Mouse (Mus musculus): Measurements from ENCODE around the gene D330045A20Rik. TPM values are rescaled to one million over a fixed set of nuclear protein-coding genes. Genes with fewer than 3 reads are reported as not detected.

The D330045A20Rik gene
- 5.0 TPM for polyA plus RNA-seq (2014; fragmentation: Illumina TruSeq; extraction: RNeasy Lipid Tissue Mini Kit (QIAGEN cat#74804); ENCODE audit: low replicate concordance)

DNA sequence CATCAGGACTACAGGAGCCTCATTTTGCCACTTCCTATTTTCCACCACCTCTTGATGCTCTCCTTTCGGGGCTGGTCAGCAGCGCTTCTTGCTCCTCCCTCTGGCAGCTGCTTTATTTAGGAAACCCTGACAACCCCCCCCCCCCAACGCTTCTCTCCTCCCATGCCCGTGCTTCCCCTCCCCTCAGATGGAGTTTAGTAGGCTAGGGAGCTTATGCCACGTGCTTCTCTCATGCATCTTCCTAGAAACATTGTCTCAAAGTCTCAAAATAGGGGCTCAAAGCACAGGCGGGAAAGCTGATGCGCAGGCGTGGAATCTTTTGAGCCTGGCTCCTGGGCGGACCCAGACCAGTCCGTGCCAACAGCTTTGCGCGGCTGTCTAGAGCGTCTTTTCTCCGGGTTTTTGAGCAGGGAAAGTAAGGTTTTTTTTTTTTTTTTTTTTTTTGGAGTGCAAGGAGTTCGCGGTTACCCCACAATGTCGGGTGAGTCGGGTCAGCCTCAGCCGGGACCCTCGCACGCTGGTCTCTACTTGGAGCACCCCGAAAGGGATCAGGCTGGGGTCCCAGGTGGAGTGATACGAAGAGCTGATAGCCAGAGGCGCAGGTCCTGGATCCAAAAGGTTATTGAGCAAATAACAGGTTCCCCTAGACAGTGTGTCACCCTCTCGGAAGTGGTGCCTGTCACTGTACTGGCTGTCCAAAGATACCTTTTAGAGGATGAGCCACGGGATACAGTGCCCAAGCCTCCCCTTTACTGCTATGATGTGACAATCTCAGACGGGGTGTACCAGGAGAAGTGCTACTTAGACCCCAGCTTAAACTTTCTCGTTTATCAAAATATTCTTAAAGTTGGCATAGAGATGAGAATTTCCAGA is at the start of gene D330045A20Rik:
Gene D330045A20Rik (plus strand): TSS at position 346 of the 873 bp plus-strand sequence.

DNA sequence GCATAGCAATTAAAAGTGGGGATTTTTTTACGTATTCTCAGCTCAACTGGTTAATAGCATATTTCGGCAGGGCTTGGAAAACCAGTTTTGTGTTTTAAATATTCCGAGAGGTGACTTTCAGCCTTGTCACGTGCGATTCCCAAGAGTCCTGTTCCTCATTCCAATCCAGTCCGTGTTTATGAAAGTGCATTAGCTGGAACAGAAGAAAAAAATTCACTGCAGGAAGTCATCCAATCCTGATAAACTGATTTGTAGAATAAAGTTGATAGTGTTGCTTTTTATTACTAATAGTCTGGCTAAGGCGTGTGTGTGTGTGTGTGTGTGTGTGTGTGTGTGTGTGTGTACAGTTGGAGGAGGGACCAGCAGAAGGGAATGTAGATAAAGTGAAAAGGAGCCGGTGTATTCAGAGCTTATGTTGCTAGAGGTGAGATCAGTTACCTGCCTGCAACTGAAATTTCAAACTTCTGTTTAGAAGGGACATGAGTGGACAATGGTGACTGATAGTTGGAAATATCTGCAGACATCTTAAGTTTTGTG is 82.8 kb downstream of the D330045A20Rik start, which contains the start of gene Rnf128:
Gene Rnf128 (plus strand): TSS at position 392 of the 537 bp plus-strand sequence.

Other genes starting within 250 kb of the D330045A20Rik start
- not detected for gene Trap1a, start 146.7 kb upstream of the D330045A20Rik start, polyA plus RNA-seq (2014; fragmentation: Illumina TruSeq; extraction: RNeasy Lipid Tissue Mini Kit (QIAGEN cat#74804); ENCODE audit: low replicate concordance)
- gene Rnf128, start 82.9 kb downstream of the D330045A20Rik start, polyA plus RNA-seq (2014; fragmentation: Illumina TruSeq; extraction: RNeasy Lipid Tissue Mini Kit (QIAGEN cat#74804); ENCODE audit: low replicate concordance): 1,217 TPM
- 92.3 TPM for gene Tbc1d8b, start 204.6 kb downstream of the D330045A20Rik start, polyA plus RNA-seq (2014; fragmentation: Illumina TruSeq; extraction: RNeasy Lipid Tissue Mini Kit (QIAGEN cat#74804); ENCODE audit: low replicate concordance)
- not detected for gene Gm15013, start 234.1 kb downstream of the D330045A20Rik start, polyA plus RNA-seq (2014; fragmentation: Illumina TruSeq; extraction: RNeasy Lipid Tissue Mini Kit (QIAGEN cat#74804); ENCODE audit: low replicate concordance)